Mouse (Mus musculus): ENCODE measurements around the gene Inpp5d. TPM values are rescaled to one million over a fixed set of nuclear protein-coding genes. Genes with fewer than 3 reads are reported as not detected.

Gene Inpp5d
- polyA plus RNA-seq, 1 experiment from 2014 or later, result 1.9 TPM

DNA sequence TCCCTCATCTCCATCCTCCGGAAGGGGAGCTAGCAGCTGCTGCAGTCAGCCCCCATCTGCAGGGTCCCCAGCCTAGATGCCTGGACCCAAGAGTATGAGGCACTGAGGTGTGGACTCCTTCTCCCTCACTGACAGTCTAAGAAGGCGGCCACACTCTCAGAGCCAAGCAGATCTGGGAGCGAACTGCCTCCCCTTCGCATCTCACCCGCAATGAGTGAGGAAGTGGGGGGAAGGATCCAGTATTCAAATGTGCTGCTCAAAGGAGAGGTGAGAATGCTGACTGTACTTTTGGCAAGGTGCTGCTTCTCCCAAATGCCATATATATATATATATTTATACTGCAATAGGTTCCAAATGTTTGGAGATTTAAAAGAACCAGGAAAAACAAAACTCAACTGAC, 16.7 kb upstream of the Inpp5d start:
- ATAC-seq, result no peak
- H3K4me1 ChIP-seq (replicated peaks), result no peaks in the 10 kb centered on the region
- H3K9ac ChIP-seq (replicated peaks), result no peak overlapping the region
- 89% methylated on average over 5 of the region's 5 CpGs for WGBS
- no peaks in the 10 kb centered on the region for H3K36me3 ChIP-seq
- no peaks in the 10 kb centered on the region for H3K27me3 ChIP-seq
- H3K9me3 ChIP-seq, result no peaks in the 10 kb centered on the region
- no peak overlapping the region for H3K4me2 ChIP-seq (replicated peaks)
- H3K4me3 ChIP-seq (replicated peaks), result no peak overlapping the region
- H3K27ac ChIP-seq, result no peak overlapping the region

GRCm38 (mm10) chr1:87605296-87605695, 14.8 kb upstream of the Inpp5d start:
- Histone ChIP-seq H3K9ac (replicated peaks) (no peak overlapping the region), H3K4me2 (replicated peaks) (no peak overlapping the region), H3K4me3 (replicated peaks) (no peak overlapping the region), H3K27ac (no peak overlapping the region), H3K9me3 (no peaks in the 10 kb centered on the region), H3K36me3 (no peaks in the 10 kb centered on the region), H3K4me1 (replicated peaks) (no peaks in the 10 kb centered on the region), H3K27me3 (no peaks in the 10 kb centered on the region)
- ATAC-seq, result no peak
- 87% methylated on average over 2 of the region's 2 CpGs for WGBS

DNA sequence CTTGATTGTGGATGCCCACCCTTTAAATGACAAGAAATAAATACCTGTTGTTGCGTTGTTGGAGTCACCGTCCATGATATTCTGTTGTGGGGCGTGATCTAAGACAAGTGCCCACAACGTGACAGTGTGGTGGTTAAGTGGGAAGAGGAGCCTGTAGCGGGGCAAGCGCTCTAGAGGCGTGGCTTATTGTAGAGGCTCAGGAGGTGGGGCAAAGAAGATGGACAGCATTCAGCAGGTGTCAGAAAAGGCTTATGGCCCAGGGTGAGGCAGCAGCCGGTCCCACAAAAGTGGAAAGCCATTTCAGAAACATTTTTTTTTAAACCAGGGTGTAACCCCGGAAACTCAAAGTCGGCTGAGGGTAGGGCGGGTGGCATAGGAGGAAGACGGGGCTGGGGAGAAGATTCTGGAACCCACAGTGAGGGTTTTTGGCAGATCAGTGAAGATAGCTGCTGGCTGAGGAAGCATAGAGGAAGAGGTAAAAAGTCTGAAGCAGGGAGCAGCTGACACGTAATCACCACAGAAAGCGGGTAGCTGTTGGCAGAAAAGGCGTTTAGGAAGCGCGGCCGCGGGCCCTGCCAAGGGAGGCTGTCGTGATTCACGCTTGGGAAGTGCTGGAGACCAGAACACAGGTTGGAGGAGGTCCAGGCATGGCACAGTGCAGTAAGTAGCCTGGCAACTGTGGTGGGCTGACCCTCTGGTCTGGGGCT, 12.6 kb upstream of the Inpp5d start:
- H3K9ac ChIP-seq (replicated peaks), result no peak overlapping the region
- WGBS, result 82% methylated on average over 21 of the region's 21 CpGs
- no peak overlapping the region for H3K4me2 ChIP-seq (replicated peaks)
- no peaks in the 10 kb centered on the region for H3K4me1 ChIP-seq (replicated peaks)
- H3K4me3 ChIP-seq (replicated peaks), result no peak overlapping the region
- ATAC-seq, result 0 out of 2 replicates have a peak, but pooled peaks have one; percentile 45
- no peaks in the 10 kb centered on the region for H3K27me3 ChIP-seq
- H3K9me3 ChIP-seq, result no peaks in the 10 kb centered on the region
- H3K27ac ChIP-seq, result no peak overlapping the region
- H3K36me3 ChIP-seq, result no peaks in the 10 kb centered on the region

- Histone ChIP-seq H3K27ac (no peak overlapping the region), H3K36me3 (no peaks in the 10 kb centered on the region), H3K27me3 (no peaks in the 10 kb centered on the region), H3K9ac (replicated peaks) (no peak overlapping the region), H3K4me2 (replicated peaks) (no peak overlapping the region), H3K9me3 (no peaks in the 10 kb centered on the region), H3K4me3 (replicated peaks) (no peak overlapping the region), H3K4me1 (replicated peaks) (no peaks in the 10 kb centered on the region)
- WGBS, result 23% methylated on average over 7 of the region's 7 CpGs
- ATAC-seq, result no peak
Observed at GRCm38 (mm10) chr1:87608416-87609046, 11.6 kb upstream of the Inpp5d start.

DNA sequence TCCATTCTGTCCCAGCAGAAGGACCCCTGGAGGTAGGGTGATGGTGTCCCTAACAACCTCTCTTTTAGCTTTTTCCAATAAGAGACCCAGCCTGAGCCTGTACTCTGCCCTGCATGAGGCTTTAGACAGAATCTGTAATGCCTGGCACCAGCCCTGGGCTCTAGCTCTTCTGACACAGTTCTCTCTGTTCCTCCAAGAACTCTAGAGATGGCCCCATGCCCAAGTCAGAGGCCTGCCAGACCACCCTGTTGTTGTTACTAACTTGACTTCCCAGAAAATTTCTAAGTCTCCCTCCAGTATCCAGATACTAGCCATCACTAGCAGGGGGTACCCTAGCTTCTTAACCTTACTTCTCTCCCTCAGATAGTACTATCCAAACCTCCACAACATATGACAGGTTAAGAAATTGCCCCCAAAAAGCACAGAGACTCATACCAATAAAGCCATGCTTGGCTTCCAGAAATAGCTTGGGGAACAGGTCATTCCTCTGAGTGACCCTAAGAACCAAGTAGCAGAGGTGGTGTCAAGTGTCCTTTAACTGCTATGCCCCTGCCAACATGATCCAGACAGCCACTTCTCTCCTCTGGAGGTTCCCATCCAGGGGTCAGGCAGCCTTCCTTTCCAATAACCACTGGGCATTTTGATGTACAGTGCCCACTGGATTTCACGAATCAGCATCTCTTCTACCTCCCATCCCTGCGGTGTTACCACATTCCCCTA, 5.4 kb upstream of the Inpp5d start:
- no peak overlapping the region for H3K9ac ChIP-seq (replicated peaks)
- 89% methylated on average over 2 of the region's 2 CpGs for WGBS
- no peak overlapping the region for H3K4me3 ChIP-seq (replicated peaks)
- ATAC-seq, result no peak
- H3K4me1 ChIP-seq (replicated peaks), result no peaks in the 10 kb centered on the region
- no peak overlapping the region for H3K27ac ChIP-seq
- H3K27me3 ChIP-seq, result no peaks in the 10 kb centered on the region
- no peaks in the 10 kb centered on the region; the same call in 1 of the 2 replicates for H3K9me3 ChIP-seq
- H3K36me3 ChIP-seq, result no peaks in the 10 kb centered on the region
- H3K4me2 ChIP-seq (replicated peaks), result no peak overlapping the region

- H3K4me2 ChIP-seq (replicated peaks), result no peak overlapping the region
- H3K9me3 ChIP-seq, result no peaks in the 10 kb centered on the region; the same call in 1 of the 2 replicates
- no peaks in the 10 kb centered on the region for H3K27me3 ChIP-seq
- H3K4me1 ChIP-seq (replicated peaks), result no peaks in the 10 kb centered on the region
- WGBS, result 79% methylated on average over 6 of the region's 6 CpGs
- no peak overlapping the region for H3K27ac ChIP-seq
- H3K9ac ChIP-seq (replicated peaks), result no peak overlapping the region
- 0 out of 2 replicates have a peak, but pooled peaks have one; percentile 17 for ATAC-seq
- no peaks in the 10 kb centered on the region for H3K36me3 ChIP-seq
- no peak overlapping the region for H3K4me3 ChIP-seq (replicated peaks)
Observed at GRCm38 (mm10) chr1:87620693-87621092, 581 bp downstream of the Inpp5d start.

DNA sequence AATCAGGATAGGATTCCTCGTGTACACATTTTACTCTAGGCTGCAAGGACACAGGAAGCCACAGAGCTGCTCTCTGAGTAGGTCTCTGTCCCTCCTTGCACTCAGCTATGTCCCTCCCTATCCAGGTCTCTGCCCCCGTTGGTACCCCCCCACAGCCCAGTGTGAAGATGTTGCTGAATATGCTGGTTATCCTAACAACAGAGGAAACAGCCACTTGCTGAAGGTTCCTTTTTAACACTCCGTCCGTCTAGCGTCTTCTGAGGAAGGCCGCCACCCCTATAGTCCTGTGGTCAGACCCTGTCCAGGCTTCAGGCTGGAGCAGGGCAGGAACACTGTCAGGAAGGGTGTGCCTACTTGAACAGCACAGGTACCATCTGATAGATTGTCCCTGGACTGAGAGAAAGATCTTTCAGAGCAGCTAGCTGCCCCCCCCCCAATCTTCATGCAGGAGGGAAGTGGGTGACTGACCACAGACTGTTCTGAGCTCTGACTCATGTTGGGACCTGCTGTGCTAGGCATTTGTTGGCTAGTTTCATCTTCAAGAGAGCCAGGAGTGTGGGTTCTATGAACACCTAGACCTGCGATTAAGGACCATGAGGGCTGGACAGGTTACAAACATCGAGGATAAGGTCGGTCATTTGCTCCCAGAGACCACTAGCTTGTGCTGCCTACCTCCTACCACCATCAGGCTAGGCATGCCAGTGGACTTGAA, 1.2 kb downstream of the Inpp5d start:
- 0 out of 2 replicates have a peak, but pooled peaks have one; percentile 4 for ATAC-seq
- no peaks in the 10 kb centered on the region for H3K36me3 ChIP-seq
- no peak overlapping the region for H3K9ac ChIP-seq (replicated peaks)
- no peaks in the 10 kb centered on the region for H3K4me1 ChIP-seq (replicated peaks)
- no peak overlapping the region for H3K27ac ChIP-seq
- H3K4me2 ChIP-seq (replicated peaks), result no peak overlapping the region
- H3K27me3 ChIP-seq, result no peaks in the 10 kb centered on the region
- no peak overlapping the region for H3K4me3 ChIP-seq (replicated peaks)
- 86% methylated on average over 9 of the region's 9 CpGs for WGBS
- H3K9me3 ChIP-seq, result no peaks in the 10 kb centered on the region; the same call in 1 of the 2 replicates

DNA sequence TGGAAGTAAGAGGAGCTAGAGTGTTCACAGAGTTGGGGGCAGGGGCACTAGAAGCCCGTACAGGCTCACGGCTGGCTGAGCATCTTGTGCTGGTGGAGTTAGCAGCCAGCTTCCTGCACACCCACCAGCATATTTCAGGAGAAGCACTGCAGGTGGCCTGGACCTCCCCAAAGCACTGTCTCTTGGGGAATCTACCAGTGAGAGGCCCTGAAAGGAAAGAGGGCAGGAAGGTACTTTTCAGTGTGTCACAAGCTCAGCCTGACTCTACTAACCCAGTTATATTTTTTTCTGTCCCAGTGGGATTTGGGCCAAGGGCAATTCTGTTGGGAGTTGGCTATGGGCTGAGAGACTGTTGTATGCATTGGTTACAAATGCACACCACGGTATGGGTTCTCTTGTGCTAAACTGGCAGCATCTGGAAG, 1.8 kb downstream of the Inpp5d start:
- no peak overlapping the region for H3K4me2 ChIP-seq (replicated peaks)
- WGBS, result 67% methylated on average over 3 of the region's 3 CpGs
- ATAC-seq, result no peak
- no peaks in the 10 kb centered on the region for H3K36me3 ChIP-seq
- no peak overlapping the region for H3K4me3 ChIP-seq (replicated peaks)
- H3K27ac ChIP-seq, result no peak overlapping the region
- no peak overlapping the region for H3K9ac ChIP-seq (replicated peaks)
- no peaks in the 10 kb centered on the region for H3K27me3 ChIP-seq
- no peaks in the 10 kb centered on the region; the same call in 1 of the 2 replicates for H3K9me3 ChIP-seq
- H3K4me1 ChIP-seq (replicated peaks), result no peaks in the 10 kb centered on the region

GRCm38 (mm10) chr1:87623977-87624666, 4.0 kb downstream of the Inpp5d start:
- WGBS, result 94% methylated on average over 1 of the region's 1 CpGs
- H3K4me3 ChIP-seq (replicated peaks), result no peak overlapping the region
- no peaks in the 10 kb centered on the region for H3K9me3 ChIP-seq
- no peak for ATAC-seq
- H3K9ac ChIP-seq (replicated peaks), result no peak overlapping the region
- no peaks in the 10 kb centered on the region for H3K4me1 ChIP-seq (replicated peaks)
- H3K27me3 ChIP-seq, result no peaks in the 10 kb centered on the region
- no peak overlapping the region for H3K4me2 ChIP-seq (replicated peaks)
- no peak overlapping the region for H3K27ac ChIP-seq
- H3K36me3 ChIP-seq, result no peaks in the 10 kb centered on the region

GRCm38 (mm10) chr1:87624826-87625225, 4.7 kb downstream of the Inpp5d start:
- Histone ChIP-seq H3K9ac (replicated peaks) (no peak overlapping the region), H3K27me3 (no peaks in the 10 kb centered on the region), H3K27ac (no peak overlapping the region), H3K4me3 (replicated peaks) (no peak overlapping the region), H3K4me2 (replicated peaks) (no peak overlapping the region), H3K4me1 (replicated peaks) (no peaks in the 10 kb centered on the region), H3K36me3 (no peaks in the 10 kb centered on the region), H3K9me3 (no peaks in the 10 kb centered on the region)
- 87% methylated on average over 2 of the region's 2 CpGs for WGBS
- no peak for ATAC-seq

DNA sequence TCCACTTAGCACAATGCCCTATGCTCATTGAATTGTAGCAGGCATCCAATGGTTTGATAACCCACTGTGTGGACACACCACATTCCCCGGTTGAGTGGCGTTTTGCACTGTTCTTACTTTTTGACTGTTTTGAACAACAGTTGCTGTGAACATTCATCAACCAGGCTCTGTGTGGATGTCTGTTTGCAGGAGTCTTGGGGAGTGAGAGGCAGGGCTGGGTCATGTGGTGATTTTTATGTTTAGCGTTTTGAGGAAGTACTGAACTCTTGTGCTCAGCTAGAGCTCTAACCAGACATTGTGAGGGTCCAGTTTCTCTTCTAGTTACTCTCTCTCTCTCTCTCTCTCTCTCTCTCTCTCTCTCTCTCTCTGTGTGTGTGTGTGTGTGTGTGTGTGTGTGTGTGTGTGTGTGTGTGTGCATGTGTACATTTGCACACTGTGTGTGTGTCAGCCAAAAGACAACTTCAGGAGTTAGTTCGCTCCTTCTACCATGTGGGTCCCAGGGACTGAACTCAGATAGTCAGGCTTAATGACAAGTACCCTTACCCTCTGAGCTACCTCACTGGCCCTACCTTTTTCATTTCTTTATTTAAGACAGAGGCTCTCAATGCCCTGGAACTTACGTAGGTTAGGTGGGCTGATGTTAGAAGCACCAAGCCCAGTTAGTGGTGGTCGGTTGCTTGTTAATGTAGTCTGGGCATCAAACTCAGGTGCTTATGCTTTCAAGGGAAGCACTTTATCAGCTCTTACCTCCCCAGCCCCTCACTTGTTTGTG, 5.3 kb downstream of the Inpp5d start:
- Histone ChIP-seq H3K4me2 (replicated peaks) (no peak overlapping the region), H3K4me1 (replicated peaks) (no peaks in the 10 kb centered on the region), H3K27me3 (no peaks in the 10 kb centered on the region), H3K36me3 (no peaks in the 10 kb centered on the region), H3K9me3 (no peaks in the 10 kb centered on the region), H3K4me3 (replicated peaks) (no peak overlapping the region), H3K27ac (no peak overlapping the region), H3K9ac (replicated peaks) (no peak overlapping the region)
- ATAC-seq, result no peak
- 90% methylated on average over 6 of the region's 6 CpGs for WGBS

Measured in midbrain, embryonic 13.5 days (tissue).